Mouse (Mus musculus): ENCODE measurements around the gene Sap18.
A peak's percentile ranks its signal among the peaks of the same experiment; 100 is the strongest.
"Not testable (repeated sequence)": the region's sequence is repeated elsewhere in the genome, so short reads cannot be mapped to it uniquely, and the experiment has no call there.

Sap18 gene

GRCm38 (mm10) chr14:57827284-57827683 is 29.3 kb downstream of the Sap18 start:
- DNase-seq: no peak

- no peak for DNase-seq
These were observed 35.5 kb downstream of the Sap18 start for GRCm38 (mm10) chr14:57833526-57833925.

- peak; percentile 30 for DNase-seq
These were observed 37.2 kb downstream of the Sap18 start for GRCm38 (mm10) chr14:57835157-57835556.

DNA sequence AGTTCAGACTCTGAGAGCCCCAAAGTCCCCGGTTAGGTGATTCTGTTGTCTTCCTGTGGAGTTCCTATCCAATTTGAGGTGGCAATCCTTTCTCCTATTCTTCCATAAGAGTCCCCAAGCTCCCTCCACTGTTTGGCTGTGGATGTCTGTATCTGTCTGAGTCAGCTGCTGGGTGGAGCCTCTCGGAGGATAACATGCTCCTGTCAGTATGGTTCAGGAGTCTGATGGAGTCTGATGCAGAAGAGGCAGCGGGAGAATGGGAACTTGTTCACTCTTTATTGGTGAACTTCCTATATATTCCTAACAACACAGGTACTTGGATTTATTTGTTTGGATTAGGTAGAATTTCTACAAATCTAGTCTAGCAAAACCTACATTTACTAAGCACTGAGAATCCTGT is 46.6 kb downstream of the Sap18 start:
- peak; percentile 39 for DNase-seq

DNA sequence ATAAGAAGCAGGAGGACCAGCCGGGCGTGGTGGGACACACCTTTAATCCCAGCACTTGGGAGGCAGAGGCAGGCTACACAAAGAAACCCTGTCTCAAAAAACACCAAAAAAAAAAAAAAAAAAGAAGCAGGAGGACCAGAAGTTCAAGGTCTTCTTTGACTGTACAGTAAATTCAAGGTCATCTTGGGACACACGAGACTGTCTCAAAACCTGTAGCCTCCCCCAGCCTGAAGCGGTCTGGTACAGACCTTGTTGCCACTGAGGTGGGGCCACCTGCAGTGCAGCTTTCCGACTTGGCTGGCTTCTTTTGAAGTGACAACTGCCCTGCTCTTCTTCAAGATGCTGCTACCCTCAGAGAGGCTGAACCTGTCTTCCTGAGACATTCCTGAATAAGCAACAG is 50.1 kb downstream of the Sap18 start:
- DNase-seq: not testable (repeated sequence)

DNA sequence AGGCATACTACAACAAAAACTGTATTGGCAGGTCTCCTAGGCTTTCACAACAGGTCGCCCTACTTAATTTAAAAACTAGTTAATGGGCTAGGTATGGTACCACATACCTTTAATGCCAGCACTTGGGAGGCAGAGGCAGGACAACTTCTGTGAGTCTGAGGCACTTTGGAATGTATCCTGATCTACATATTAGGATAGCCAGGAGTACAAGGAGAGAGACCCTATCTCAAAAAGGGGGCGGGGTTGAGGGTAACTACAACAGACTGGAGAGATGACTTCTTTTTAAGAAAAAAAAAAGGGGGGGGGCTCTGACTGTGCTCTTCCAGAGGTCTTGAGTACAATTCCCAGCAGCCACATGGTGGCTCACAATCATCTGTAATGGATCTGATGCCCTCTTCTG is 50.7 kb downstream of the Sap18 start:
- DNase-seq: no peak

DNA sequence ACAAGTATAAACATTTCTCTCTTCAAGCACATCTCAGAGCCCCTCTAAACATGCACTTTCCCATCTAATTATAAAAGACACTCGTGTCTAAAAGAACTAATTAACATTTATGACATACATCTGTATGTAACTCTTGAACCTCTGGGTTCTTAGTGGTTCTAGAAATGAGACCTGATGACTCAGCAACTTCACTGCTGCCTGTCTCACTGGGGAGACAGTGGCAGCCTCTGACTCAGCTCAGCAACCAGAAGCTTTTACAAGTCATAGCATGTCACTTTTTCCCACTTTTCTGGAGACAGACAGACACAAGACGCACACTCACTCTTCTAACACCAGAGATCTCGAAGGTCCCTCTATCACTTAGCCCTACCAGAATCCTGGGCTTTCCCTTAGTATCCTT is 52.4 kb downstream of the Sap18 start:
- no peak for DNase-seq

- DNase-seq: no peak
These were observed 55.0 kb downstream of the Sap18 start for GRCm38 (mm10) chr14:57852961-57853360.

GRCm38 (mm10) chr14:57856037-57856436 is 58.1 kb downstream of the Sap18 start:
- not testable (repeated sequence) for DNase-seq
